Mouse (Mus musculus) heart, adult 2 months (tissue): ENCODE data around the gene Oaz2.
A peak's percentile ranks its signal among the peaks of the same experiment; 100 is the strongest.

Experiments
- CTCF ChIP-seq: fragments of 200-600 bp; IDR thresholded peaks from 2 replicates; pipeline ENCODE4 v1.8.1; 2022; ENCODE audit warnings: antibody characterized with exemption, mild to moderate bottlenecking, moderate library complexity
- EP300 ChIP-seq: fragments of 200-500 bp; IDR thresholded peaks from 2 replicates; pipeline ENCODE4 v1.6.1; 2011; ENCODE audit warnings: low read depth, low read length, control low read depth; ENCODE audit not compliant: insufficient read depth
- POLR2A ChIP-seq: fragments of 200-500 bp; IDR thresholded peaks from 2 replicates; pipeline ENCODE4 v1.6.1; 2011; ENCODE audit warnings: mild to moderate bottlenecking, low read depth, low read length, control low read depth; ENCODE audit not compliant: insufficient read depth

GRCm38 (mm10) chr9:65671431-65671931, 3.7 kb downstream of the Oaz2 start:
- TF ChIP-seq CTCF (no peak), POLR2A (no peak), EP300 (peak; percentile 90)
